21 mouse cellular contexts compared by ENCODE assay signal in genomic region chr4:58351165-58351564, GRCm38 (mm10).
A peak's percentile ranks its signal among the peaks of the same experiment; 100 is the strongest.
DNase-seq lines count a peak whose midpoint lies in the region; ATAC-seq and TF ChIP-seq lines count a peak whose summit lies in the region.
"Had no signal": no experiment of that assay in that cellular context is flagged by ENCODE, and none has a peak within 500 bp of the region (broad histone marks: within the 10 kb centered on the region; RNA-seq: fewer than 3 reads in every experiment).

No protein-coding gene starts in this region.

- H3K9me3 ChIP-seq in hindbrain, embryonic 10.5 days: no peaks in the 10 kb centered on the region
- H3K9me3 ChIP-seq in hindbrain, embryonic 11.5 days (ENCODE audit: control insufficient read depth, low read length): no peaks in the 10 kb centered on the region
- H3K9me3 ChIP-seq in kidney, embryonic 16.5 days (ENCODE audit: low read length): no peaks in the 10 kb centered on the region
- H3K9me3 ChIP-seq: embryonic facial prominence, embryonic 10.5 days; forebrain, embryonic 13.5 days; heart, embryonic 13.5 days; hindbrain, embryonic 13.5 days had no signal

- no peak overlapping the region; the same call in 1 of the 2 replicates for H3K4me3 ChIP-seq in gastrocnemius, adult 2 months
- H3K4me3 ChIP-seq in hindbrain, embryonic 10.5 days: no peak overlapping the region
- H3K4me3 ChIP-seq in hindbrain, embryonic 11.5 days (ENCODE audit: low read depth, low read length): no peak overlapping the region
- no peak overlapping the region for H3K4me3 ChIP-seq in kidney, embryonic 16.5 days (ENCODE audit: low read length)
- H3K4me3 ChIP-seq: embryonic facial prominence, embryonic 10.5 days; forebrain, embryonic 13.5 days; heart, embryonic 13.5 days; hindbrain, embryonic 13.5 days had no signal

- 46% methylated on average over 10 of the region's 10 CpGs for WGBS in hindbrain, embryonic 10.5 days
- 49% methylated on average over 10 of the region's 10 CpGs for WGBS in hindbrain, embryonic 11.5 days
- WGBS in kidney, embryonic 16.5 days: 26% methylated on average over 10 of the region's 10 CpGs

- H3K27me3 ChIP-seq in hindbrain, embryonic 10.5 days (ENCODE audit: insufficient read depth, poor library complexity, severe bottlenecking): no peaks in the 10 kb centered on the region
- no peaks in the 10 kb centered on the region for H3K27me3 ChIP-seq in hindbrain, embryonic 11.5 days (ENCODE audit: control insufficient read depth, insufficient read depth, low read length)
- H3K27me3 ChIP-seq in kidney, embryonic 16.5 days (ENCODE audit: insufficient read depth, low read length): no peaks in the 10 kb centered on the region
- H3K27me3 ChIP-seq: forebrain, embryonic 13.5 days; heart, embryonic 13.5 days; hindbrain, embryonic 13.5 days had no signal

- no peak overlapping the region for H3K9ac ChIP-seq in hindbrain, embryonic 11.5 days (ENCODE audit: low read depth, low read length)
- H3K9ac ChIP-seq in kidney, embryonic 16.5 days (replicated peaks; ENCODE audit: low read length): no peak overlapping the region
- H3K9ac ChIP-seq: forebrain, embryonic 13.5 days; forebrain, postnatal 0 days; heart, embryonic 13.5 days; hindbrain, embryonic 13.5 days had no signal

- peak overlapping the region; percentile 85 for H3K27ac ChIP-seq in gastrocnemius, adult 2 months
- no peak overlapping the region for H3K27ac ChIP-seq in hindbrain, embryonic 10.5 days
- no peak overlapping the region for H3K27ac ChIP-seq in hindbrain, embryonic 11.5 days (ENCODE audit: low read depth, low read length)
- no peak overlapping the region for H3K27ac ChIP-seq in kidney, embryonic 16.5 days (ENCODE audit: low read length)
- H3K27ac ChIP-seq: embryonic facial prominence, embryonic 10.5 days; forebrain, embryonic 13.5 days; heart, embryonic 13.5 days; hindbrain, embryonic 13.5 days; hindbrain, postnatal 0 days had no signal

- peaks cover 4% of the 10 kb centered on the region; the same call in 1 of the 2 replicates for H3K4me1 ChIP-seq in hindbrain, embryonic 10.5 days (replicated peaks)
- no peaks in the 10 kb centered on the region for H3K4me1 ChIP-seq in hindbrain, embryonic 11.5 days (replicated peaks; ENCODE audit: control insufficient read depth, insufficient read depth, low read length)
- H3K4me1 ChIP-seq in kidney, embryonic 16.5 days (ENCODE audit: insufficient read depth, low read length): peaks cover 8% of the 10 kb centered on the region; the same call in 1 of the 2 replicates
- H3K4me1 ChIP-seq: forebrain, embryonic 13.5 days; hindbrain, embryonic 13.5 days had no signal

- no peak overlapping the region for H3K4me2 ChIP-seq in hindbrain, embryonic 11.5 days (replicated peaks; ENCODE audit: low read depth, low read length)
- 0 out of 2 replicates have a peak overlapping the region, but pooled peaks have one; percentile 10 for H3K4me2 ChIP-seq in kidney, embryonic 16.5 days (replicated peaks; ENCODE audit: low read depth, low read length)
- H3K4me2 ChIP-seq: forebrain, embryonic 13.5 days; heart, embryonic 13.5 days; hindbrain, embryonic 13.5 days had no signal

- no peak for TF ChIP-seq CTCF in gastrocnemius, adult 2 months (IDR thresholded peaks at IDR 0.05)

- DNase-seq in gastrocnemius, adult 2 months: peak; percentile 63
- DNase-seq in gastrocnemius, postnatal 4 days (ENCODE audit: low spot score in 2 of 2): no peak
- DNase-seq in hindbrain, embryonic 10.5 days (ENCODE audit: low spot score): peak; percentile 10
- DNase-seq in hindbrain, embryonic 11.5 days (ENCODE audit: low spot score): no peak
- DNase-seq in kidney, adult 11 months: no peak
- peak; percentile 65 for DNase-seq in skeletal muscle tissue, adult 2 months (ENCODE audit: low read depth, low spot score)
- no peak for DNase-seq in thymus, postnatal 10 days (ENCODE audit: low spot score in 2 of 2)
- DNase-seq: adrenal gland, adult 8-10 months; adrenal gland, postnatal 36 days; cerebellum, adult 2 months; cerebellum, postnatal 10 days; forebrain, postnatal 0 days; heart, adult 11 months; heart, postnatal 14 days had no signal

- intact Hi-C loops in gastrocnemius, adult 2 months (cut with DNase I): no loop called here

- ATAC-seq in hindbrain, embryonic 11.5 days (ENCODE audit: low FRiP score): no peak
- ATAC-seq in kidney, embryonic 16.5 days (ENCODE audit: low FRiP score, low TSS enrichment): peak; percentile 71; the same call in 1 of the 2 replicates
- ATAC-seq: forebrain, embryonic 13.5 days; forebrain, postnatal 0 days; hindbrain, postnatal 0 days had no signal

- H3K36me3 ChIP-seq in hindbrain, embryonic 10.5 days: no peaks in the 10 kb centered on the region
- no peaks in the 10 kb centered on the region for H3K36me3 ChIP-seq in hindbrain, embryonic 11.5 days (ENCODE audit: control insufficient read depth, insufficient read depth, low read length)
- no peaks in the 10 kb centered on the region for H3K36me3 ChIP-seq in kidney, embryonic 16.5 days (ENCODE audit: insufficient read depth, low read length)
- H3K36me3 ChIP-seq: embryonic facial prominence, embryonic 10.5 days; G1E; heart, embryonic 13.5 days; hindbrain, embryonic 13.5 days had no signal

Comparison
In these comparisons a context has a peak if more than half of its experiments do, and no peak if none do; other contexts are left out.
1. DNase-seq: peak in gastrocnemius, adult 2 months (single experiment), hindbrain, embryonic 10.5 days (single experiment) and skeletal muscle tissue, adult 2 months (single experiment); none in gastrocnemius, postnatal 4 days (0 of 2), hindbrain, embryonic 11.5 days (single experiment), kidney, adult 11 months (single experiment) and thymus, postnatal 10 days (0 of 2).